Mouse (Mus musculus) neutrophil, adult 5-6 weeks (primary cell): Measurements from ENCODE around the gene Ptpro. TPM values are rescaled to one million over a fixed set of nuclear protein-coding genes. Genes with fewer than 3 reads are reported as not detected.

ENCODE experiments used
- ATAC-seq: fragments of 151-379, 151-347 bp; 2 replicates; pipeline ENCODE4 v1.8.0; 2017; ENCODE audit warnings: mild to moderate bottlenecking, moderate TSS enrichment; ENCODE audit not compliant: insufficient number of reproducible peaks, poor library complexity, low FRiP score, severe bottlenecking; ENCODE audit errors: extremely low read depth
- total RNA-seq: library from RNA; stranded (forward); fragments of 200-1000 nt; gene quantifications from 2 replicates; pipeline ENCODE4 v1.2.3, GENCODE M21; 2017

The Ptpro gene
- total RNA-seq, 1 experiment from 2014 or later = 7.3 TPM

DNA sequence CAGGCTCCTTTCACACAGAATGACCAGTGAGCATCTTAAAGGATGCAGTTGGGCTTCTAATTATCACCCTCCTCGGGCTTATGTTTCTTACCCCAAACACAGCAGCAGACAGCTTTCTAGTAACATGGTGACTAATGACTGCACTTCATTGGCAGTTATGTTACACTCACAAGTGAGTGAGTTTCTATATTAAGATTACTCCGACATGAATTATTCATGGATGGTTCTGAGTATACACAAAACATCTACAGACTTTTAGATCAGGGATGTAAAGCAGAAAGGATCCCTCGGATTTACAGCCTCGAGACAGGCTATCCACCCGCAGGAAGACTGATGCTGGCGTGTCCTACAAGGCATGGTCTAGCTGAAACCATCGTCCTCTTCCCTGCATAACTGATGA, 230.8 kb downstream of the Ptpro start:
- ATAC-seq = no peak

DNA sequence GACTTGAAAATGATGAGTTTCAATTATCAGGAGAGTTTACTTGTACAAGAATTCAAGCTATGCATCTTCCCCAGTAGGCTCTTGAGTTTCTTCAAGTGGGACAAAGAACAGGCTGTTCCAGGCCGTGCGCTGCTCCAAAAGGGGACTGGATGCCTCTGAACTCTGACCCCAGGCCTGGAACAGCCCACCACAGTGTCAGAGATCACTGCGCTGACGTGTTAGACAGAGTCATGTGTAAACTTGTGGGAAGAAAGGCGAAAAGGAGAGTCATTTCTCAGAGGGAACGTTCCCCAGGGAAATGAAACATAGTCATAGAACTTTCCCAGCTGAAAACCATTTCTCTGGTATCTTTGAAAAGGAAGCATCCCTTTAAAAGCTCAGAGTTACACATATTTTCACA, 235.3 kb downstream of the Ptpro start:
- ATAC-seq = no peak

DNA sequence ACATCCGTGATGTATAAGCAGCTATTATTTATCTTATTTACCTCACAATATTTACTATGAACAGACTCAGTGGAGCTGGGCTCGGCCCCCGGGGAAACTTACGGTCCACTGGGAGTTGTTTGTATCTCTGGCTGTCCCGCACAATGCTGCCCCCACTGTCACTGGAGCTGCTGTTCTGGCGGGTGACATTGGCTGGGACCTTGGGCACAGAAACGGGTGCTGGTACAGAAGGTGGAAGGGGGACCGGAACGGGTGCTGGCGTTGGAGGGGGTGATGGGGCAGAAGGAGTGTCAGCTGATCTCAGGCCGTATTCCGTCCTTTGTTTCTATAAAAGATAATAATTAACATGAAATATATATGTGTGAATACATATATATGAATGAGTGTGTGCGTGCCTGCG, 238.0 kb downstream of the Ptpro start:
- no peak for ATAC-seq

DNA sequence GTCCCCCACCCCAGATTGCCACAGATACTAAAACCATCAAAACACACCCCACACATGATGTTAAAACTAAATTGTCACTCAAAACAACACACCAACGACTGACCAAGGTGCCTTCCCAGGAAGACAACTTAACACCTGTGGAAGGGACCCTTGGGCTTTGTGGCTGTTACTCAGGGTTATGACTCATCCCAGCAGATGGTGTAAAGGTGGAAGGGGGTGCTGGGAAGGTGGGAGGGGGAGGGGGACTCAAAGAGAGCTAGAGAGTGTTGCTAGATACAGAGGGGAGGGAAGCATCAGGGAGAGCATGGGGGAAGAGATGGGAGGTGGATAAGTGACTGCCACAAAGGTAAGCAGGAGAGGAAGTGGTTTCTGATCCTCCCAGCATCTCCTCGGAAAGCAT, 239.5 kb downstream of the Ptpro start:
- no peak for ATAC-seq

DNA sequence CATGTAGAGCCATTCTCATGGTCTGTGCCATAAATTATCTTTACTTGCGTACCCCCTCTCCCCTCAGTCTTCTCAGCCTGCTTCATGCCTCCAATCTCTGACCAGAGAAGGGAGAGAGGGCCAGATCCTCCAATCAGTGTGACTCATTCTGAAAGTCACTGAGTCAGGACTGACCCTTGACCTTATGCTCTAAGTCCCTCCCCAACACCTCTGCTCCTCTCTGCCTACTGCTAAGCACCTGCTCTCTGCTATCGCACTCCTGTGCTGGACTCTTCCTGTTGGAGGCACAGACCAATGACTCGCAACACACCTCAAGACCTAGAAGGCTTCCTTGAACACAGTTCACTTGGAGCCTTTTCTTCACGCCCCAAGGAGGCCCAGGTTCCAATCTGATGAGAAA, 240.5 kb downstream of the Ptpro start:
- no peak for ATAC-seq

DNA sequence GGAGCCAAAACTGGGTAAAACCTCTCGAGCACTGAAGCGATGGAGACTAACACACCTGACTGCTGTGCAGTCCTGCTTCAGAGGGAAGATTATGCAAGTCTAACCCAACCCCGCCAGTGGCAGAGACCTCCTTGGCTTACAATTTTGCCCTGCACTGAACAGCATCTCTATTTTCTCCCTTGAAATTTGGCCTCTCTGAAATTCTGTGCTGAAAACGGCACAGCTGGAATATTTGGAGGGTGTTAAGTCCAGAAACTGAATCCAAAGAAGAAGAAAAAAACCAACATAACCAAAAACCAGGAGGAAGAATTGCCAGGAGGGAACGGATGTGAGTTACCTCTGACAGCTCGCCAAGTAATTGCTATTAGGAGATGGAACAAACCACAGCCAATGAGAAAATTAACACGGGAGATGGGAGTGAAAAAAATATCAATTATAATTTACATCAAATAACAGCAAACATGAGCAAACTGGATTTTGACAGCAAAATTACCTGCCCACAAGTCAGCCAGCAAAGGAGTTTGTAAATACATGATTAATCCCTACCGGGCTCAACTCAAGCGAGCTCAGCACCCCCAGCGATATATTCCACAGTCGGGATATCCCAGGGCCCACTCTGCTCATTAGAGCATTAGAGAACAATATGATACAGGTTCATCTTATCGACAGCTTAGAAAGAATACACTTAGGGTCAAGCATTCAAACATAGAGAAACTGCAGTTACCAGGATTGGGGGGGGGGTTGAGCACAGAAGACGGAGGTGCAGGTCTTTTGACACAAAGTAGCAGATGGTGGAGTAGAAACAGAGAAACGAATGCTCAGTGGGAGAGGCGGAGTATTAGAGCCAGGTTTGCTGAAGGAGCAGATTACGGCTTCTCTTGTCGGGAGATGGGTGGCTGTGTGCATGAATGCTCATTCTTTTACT, 241.4 kb downstream of the Ptpro start:
- ATAC-seq = no peak

DNA sequence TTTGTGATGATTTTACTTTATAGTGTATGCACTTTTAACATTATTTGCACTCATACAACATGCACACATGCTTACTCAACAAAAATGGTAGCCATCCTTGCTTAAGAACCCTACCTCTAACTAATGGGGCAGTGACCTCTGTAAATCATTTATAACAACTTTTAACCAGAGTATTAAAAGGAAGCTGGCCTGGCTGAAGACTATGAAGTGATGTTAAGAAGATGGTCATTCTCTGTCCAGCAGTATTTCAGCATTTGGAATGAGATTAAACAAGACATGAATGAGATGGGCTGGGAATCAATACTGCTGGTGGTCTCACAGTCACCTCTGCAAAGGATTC, 242.0 kb downstream of the Ptpro start:
- no peak for ATAC-seq

DNA sequence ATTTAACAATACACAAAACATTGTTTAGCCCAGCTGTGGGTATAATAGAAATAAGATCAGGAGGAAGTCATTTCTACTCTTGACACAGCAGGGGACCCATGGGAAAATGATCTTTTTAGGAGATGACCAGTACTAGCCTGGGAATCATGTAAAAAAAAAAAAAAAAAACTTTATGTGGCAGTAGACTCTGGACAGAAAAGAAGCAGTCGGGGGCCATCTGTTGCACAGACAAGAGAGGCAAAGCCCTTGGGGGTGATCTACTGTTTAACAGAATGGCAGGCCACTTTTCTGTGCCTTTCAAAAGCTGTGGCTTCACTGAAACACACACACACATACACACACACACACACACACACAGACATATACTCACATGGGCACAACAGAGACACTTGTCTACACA, 242.7 kb downstream of the Ptpro start:
- no peak for ATAC-seq

DNA sequence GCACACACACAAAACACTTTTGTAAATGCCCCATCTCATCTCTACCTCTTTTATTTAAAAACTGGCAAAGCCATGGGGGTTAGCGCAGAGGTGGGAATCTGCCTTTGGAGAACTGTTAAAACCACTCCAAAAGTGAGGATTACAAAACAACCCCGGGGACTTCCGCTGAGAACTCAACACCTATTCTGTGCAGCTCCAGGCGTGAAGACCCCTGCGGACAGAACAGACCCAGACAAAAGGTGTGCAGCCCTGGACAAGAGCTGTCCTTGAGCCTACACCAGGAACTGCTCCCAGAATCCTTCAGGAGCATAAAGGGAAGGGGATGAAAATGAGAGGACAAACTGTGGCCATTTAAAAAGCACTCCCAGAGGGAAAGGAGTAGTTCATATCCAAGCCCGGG, 243.1 kb downstream of the Ptpro start:
- ATAC-seq = no peak

DNA sequence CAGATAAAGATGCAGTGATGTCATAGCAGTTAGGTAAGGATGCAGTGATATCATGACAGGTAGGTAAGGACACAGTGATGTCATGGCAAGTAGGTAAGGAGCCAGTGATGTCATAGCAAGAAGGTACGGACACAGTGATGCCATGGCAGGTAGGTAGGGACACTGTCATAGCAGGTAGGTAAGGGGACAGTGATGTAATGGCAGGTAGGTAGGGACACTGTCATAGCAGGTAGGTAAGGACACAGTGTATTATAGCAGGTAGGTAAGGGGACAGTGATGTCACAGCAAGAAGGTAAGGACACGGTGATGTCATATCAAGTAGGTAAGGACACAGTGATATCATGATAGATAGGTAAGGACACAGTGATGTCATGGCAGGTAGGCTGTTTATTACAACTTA, 244.4 kb downstream of the Ptpro start:
- 0 out of 2 replicates have a peak, but pooled peaks have one; percentile 19 for ATAC-seq

DNA sequence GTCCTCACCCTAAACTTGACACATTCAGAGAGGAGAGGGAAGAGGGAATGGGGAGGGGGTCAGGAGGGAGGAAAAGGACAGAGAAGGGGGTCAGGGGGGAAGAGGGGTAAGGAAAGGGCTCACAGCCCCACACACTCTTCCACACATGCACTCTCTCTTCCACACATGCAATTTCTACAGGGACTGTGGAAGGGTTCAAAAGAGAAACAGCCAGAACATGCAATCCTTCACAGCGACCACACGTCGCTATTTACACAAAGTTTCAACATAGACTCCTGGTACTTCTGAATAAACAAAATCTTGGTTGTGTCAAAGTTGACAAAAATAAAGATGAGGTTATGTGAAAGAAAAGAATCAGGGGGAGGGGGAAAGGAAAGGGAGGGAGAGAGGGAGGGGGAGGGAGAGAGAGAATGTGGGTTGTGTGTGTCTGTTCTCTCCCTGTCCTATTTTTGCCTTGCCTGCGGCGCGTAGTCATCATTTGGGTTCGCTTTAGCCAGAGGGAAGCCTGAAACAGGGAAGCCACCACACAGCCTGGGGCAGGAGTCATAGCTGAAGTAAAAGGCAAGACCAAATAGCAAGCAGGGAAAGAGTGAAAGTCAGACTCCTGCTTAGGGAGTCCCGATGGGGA, 245.2 kb downstream of the Ptpro start:
- no peak for ATAC-seq

DNA sequence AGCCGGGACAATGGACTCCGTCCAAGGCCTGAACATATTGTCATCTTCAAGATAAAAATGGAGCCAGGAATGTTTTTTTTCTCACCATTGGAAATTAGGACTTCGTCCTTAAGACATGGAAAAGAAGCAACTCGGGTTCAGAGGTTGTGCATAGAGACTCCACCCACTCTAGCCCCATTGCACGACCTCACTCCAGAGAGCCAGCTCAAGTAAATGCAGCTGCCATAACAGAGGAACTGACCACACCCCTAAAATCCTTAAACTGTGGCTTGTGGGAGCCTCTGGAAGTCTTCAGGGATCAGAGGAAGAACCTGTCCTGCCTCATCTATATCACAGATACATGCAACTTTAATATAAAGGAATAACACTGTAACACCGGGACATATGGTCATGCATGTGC, 246.7 kb downstream of the Ptpro start:
- no peak for ATAC-seq

DNA sequence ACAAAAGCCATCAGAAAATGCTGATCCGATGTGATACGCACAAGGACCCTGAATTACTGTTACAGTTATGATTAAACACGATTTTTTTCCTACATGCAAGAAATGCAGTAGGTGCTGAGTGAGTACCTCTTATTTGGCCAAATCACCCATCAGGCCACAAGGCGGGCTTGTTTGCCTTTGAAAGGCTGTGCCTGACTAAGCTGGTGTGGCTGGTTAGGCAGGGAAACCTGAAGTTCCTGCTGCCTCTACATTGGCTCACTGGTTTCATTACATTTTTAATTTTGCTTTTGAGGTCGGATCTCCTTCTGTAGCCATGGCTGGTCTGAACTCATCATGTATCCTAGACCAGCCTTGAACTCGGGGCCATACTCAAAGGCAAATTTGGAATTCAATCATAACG, 250.9 kb downstream of the Ptpro start:
- ATAC-seq = no peak

DNA sequence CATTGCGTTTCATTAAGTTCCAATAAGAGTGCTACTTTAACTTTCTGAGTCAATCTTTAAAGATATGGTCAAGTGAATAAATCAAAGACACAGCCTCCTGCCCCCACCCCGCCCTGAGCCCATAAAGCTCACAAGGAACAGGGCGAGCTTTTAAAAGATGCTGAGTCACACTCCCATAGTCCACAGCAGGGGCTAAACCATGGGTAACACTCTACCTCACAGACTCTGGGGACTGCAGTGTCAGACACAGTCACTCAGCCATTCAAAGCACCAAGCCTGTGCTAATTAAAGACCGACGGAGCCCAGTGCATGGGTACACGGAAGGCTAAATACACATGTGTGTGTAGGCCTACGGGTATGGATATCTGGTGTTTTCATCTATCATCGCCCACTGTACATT, 251.3 kb downstream of the Ptpro start:
- ATAC-seq = no peak

DNA sequence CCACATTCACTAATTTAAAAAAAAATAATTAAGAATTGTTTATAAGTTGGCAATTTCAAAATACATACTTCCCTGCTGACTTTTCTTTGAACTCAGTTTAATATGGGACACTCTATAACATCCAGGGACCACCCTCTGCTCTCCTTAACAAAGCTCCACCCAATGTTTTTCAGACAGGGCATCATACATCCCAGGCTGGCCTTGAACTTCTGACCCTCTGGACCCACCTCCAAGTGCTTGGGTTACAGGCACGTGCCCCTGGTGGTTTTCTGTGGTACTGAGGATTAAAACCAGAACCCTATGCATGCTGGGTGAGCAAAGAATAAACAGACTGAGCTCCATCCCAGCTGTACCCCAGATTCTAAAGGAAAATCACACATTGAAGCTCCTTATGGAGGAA, 251.9 kb downstream of the Ptpro start:
- no peak for ATAC-seq

DNA sequence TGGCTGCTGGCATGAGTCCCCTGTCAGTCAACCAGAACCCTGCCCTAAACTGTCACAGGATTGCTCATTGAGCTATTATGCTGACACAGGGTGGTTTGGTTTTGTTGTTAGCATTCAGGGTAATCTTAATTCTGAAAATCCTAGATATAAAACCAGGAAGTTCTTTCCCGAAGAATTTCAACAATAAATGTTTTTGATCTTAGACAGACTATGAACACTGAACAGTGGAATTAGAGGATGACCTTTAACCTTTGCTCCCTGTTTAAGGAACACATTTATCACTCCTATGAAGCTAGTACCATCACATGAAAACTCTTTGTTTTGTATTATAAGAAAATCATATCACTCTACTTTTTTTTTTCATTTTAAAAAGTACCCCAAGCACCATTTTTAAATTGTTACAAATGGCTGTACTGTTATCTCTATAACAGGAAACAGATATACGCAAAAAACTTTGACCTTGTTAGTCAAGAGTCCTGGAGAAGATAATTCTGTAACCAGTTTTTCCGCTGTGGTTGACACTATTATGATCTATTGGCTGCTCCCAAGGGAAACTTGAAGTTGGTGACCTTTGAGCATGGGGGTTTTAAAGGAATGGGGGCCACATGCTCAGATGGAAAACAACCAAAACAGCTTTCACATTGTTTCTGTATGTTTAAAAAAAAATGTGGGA, 253.6 kb downstream of the Ptpro start:
- ATAC-seq = no peak

DNA sequence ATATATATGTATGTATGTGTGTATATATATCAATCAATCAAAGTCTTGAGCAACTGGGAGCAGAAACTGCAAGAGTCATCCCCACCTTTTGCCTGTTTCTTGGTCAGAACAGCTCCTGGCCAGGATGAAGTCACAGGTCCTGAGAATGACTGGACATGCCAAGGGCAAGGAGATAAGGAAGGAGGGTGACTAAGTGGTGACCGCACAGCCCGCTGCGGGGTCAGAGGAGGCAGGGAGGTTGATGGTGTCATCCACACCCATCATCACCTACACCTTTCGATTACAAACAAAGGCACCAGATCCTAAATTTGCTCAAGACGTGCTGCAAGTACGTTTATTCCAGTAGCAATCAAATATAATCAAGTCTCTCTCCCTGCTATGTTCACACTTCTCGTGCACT, 254.4 kb downstream of the Ptpro start:
- ATAC-seq = no peak

DNA sequence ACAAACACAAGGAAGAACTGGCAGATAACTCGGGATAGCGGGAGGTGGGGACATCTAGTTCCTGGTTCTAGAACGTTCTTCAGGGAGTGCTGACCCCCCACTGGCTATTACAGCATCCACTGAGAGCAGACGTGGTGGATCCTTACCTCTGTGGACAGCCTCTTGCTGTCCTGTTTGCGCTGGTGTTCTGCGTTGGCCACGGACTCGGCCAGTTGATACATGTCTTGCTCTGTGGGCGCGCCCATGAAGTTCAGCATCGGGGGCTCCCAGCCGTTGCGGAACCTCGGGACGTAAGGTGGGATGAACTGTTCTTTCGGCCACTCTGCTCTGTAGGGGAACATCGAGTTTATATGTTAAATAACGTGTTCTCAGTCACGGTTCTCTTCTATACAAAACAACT, 256.8 kb downstream of the Ptpro start:
- ATAC-seq = no peak

DNA sequence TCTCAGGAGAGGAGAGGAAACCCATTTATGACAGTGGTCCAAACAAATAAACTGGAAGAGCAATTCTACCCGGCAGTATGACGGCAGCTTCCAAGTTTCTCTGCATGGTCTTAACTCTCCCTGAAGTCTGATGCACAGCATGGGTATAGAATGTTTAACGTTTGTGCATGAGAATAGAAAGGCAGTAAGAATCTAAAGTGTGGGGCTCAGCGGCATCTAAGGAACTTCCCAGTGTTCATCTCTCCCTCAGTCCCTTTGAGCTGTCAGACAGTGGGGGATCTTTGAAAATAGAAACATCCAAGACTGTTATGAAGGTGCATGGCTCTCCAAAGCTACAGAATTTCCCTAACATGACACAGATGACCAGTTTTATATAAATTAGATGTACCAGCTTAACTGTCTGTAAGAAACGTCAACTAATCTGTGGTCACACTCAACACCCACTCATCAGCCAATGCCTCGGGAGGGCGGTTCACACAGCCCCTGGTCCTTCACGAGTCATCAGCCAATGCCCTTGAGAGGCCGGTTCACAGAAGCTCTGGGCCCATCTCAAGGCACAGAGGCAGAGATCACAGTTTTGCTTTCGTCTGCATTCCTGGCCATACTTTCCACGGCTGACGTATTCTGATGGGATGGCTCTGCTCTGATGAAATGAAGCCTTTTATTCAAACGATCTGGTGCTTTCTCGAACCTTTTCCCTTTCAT, 257.4 kb downstream of the Ptpro start:
- ATAC-seq = no peak

DNA sequence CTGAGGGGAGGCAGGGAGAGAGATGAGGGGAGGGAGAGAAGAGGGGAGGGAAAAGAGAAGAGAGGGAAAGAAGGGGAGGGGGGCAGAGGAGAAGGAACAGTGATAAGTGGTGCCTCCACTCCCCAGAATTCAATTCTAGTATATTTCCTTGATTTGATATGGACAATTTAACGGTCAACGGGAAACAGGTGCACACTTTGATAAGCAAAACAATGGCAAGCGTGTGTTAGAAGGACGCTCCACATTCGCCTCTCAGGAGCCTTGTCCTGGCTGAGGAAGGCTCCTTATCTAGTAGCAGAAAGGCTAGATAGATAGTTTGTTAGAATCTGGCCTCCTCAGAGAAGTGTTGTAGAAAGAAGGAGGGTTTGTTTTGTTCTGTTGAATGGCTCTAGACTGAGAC, 260.6 kb downstream of the Ptpro start:
- no peak for ATAC-seq
